Mouse (Mus musculus) G1E (cell line): Measurements from ENCODE around the gene Mok.

ENCODE experiments used
- CTCF ChIP-seq: IDR thresholded peaks from 2 replicates; pipeline ENCODE4 v1.5.1; 2012; ENCODE audit warnings: low read depth, low read length, inconsistent platforms, mixed read lengths
- GATA1 ChIP-seq: IDR thresholded peaks from 2 replicates; pipeline ENCODE4 v1.6.1; 2012; ENCODE audit warnings: borderline replicate concordance, low read length, inconsistent platforms, mixed read lengths
- GATA2 ChIP-seq: IDR thresholded peaks from 2 replicates; pipeline ENCODE4 v1.6.1; 2012; ENCODE audit warnings: low read depth, low read length, inconsistent platforms, borderline replicate concordance
- POLR2AphosphoS5 ChIP-seq: IDR thresholded peaks from 2 replicates; pipeline ENCODE4 v1.6.1; 2012; ENCODE audit warnings: low read depth, low read length, inconsistent platforms; ENCODE audit not compliant: insufficient replicate concordance

DNA sequence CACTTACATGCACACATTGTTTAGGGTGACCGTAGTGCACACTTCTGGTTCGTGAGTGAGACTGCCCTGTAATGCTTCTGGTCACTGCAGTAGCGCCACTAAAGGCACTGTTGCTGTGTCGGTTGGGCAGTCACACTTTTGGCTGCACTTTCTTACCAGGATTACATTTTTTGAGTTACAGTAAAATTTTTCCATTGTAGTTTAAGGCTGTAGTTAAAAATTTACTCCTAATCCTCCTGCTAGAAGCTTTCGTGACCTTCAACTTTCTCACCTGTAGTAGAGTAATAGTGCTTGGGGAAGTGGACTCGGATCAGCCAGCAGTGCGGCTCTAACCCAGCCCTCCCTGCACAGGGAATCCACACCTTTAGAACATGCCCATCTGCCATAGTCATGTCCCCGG lies 49.7 kb downstream of the Mok start:
- TF ChIP-seq GATA1 (no peak), POLR2AphosphoS5 (no peak), CTCF (no peak), GATA2 (no peak)
